Comparison of ENCODE assay signal across 7 mouse cellular contexts in genomic region chr9:56950414-56951400, GRCm38 (mm10). TPM values are rescaled to one million over a fixed set of nuclear protein-coding genes. Genes with fewer than 3 reads are reported as not detected.
DNase-seq lines count a peak whose midpoint lies in the region; ATAC-seq lines count a peak whose summit lies in the region.

Gene Snupn (plus strand): TSS chr9:56950878.

- H3K9ac ChIP-seq in intestine, embryonic 15.5 days: peak within 1 kb of the TSS; percentile 61

- WGBS in intestine, embryonic 15.5 days: under 1% methylated on average over 50 of the region's 50 CpGs
- 1% methylated on average over 50 of the region's 50 CpGs for WGBS in midbrain, embryonic 10.5 days

- DNase-seq in adrenal gland, adult 2 months: peak; percentile 98
- DNase-seq in embryo, embryonic 11.5 days (ENCODE audit: low read depth, low spot score): peak; percentile 98
- peak; percentile 94 to 97 for DNase-seq in gastrocnemius, postnatal 36 days
- peak; percentile 95 to 99 for DNase-seq in left cerebral cortex, postnatal 25 days (ENCODE audit: low spot score in 2 of 2)
- DNase-seq in midbrain, embryonic 10.5 days (ENCODE audit: low spot score): peak; percentile 98
- peak; percentile 91 for DNase-seq in right cerebral cortex, postnatal 4 days

- H3K4me1 ChIP-seq in intestine, embryonic 15.5 days (replicated peaks): peaks cover 10% of the 10 kb centered on the region
- peaks cover 17% of the 10 kb centered on the region for H3K4me1 ChIP-seq in midbrain, embryonic 10.5 days

- H3K4me2 ChIP-seq in intestine, embryonic 15.5 days (replicated peaks): peak within 1 kb of the TSS; percentile 80

- peak within 1 kb of the TSS; percentile 59 for H3K4me3 ChIP-seq in intestine, embryonic 15.5 days (replicated peaks)
- peak within 1 kb of the TSS; percentile 71 for H3K4me3 ChIP-seq in midbrain, embryonic 10.5 days

- H3K36me3 ChIP-seq in intestine, embryonic 15.5 days: no peaks in the 10 kb centered on the region
- H3K36me3 ChIP-seq in midbrain, embryonic 10.5 days: peaks cover 3% of the 10 kb centered on the region; the same call in 1 of the 2 replicates

- intact Hi-C loops in gastrocnemius, postnatal 36 days (cut with DNase I): loop anchor here (5.0 kb wide), 1 partner anchor 42 kb away; the partner anchor contains the start of gene Ptpn9
- intact Hi-C loops in left cerebral cortex, postnatal 25 days (cut with DNase I): loop anchor here (2.0 to 5.0 kb wide), 3 partner anchors 44 to 180 kb away; partner anchors contain the start of genes Man2c1 and Ptpn9

- no peaks in the 10 kb centered on the region for H3K9me3 ChIP-seq in intestine, embryonic 15.5 days
- H3K9me3 ChIP-seq in midbrain, embryonic 10.5 days (replicated peaks): no peaks in the 10 kb centered on the region

- ATAC-seq in intestine, embryonic 15.5 days: peak; percentile 100

- H3K27ac ChIP-seq in intestine, embryonic 15.5 days: peak within 1 kb of the TSS; percentile 89
- peak within 1 kb of the TSS; percentile 92 for H3K27ac ChIP-seq in midbrain, embryonic 10.5 days (replicated peaks)

- no peaks in the 10 kb centered on the region for H3K27me3 ChIP-seq in intestine, embryonic 15.5 days (replicated peaks)
- H3K27me3 ChIP-seq in midbrain, embryonic 10.5 days (ENCODE audit: low read depth, poor library complexity, severe bottlenecking): no peaks in the 10 kb centered on the region

RNA-seq across cellular contexts. Expression of gene Snupn, which starts in this region (rescaled TPM):
- total RNA-seq in adrenal gland, adult 2 months (2021): 10 to 100 TPM; 12.0 to 14.3 TPM
- 4.0 and 5.8 TPM in 2 replicates for polyA plus RNA-seq in adrenal gland, adult 2 months (2012; rRNA removed)
- 1 to 10 TPM; 7.2 to 8.8 TPM for total RNA-seq in gastrocnemius, postnatal 36 days (2021)
- polyA plus RNA-seq in intestine, embryonic 15.5 days (2015; fragmentation: Nextera tagmentation; extraction: Ambion mirVana): 13.2 and 13.3 TPM in 2 replicates
- total RNA-seq in left cerebral cortex, postnatal 25 days (2021): 10 to 100 TPM; 17.6 to 17.7 TPM
- 29.7 and 30.2 TPM in 2 replicates for polyA plus RNA-seq in midbrain, embryonic 10.5 days (2016; fragmentation: Nextera tagmentation; extraction: Ambion mirVana)

Comparison
In these comparisons a context has a peak if more than half of its experiments do, and no peak if none do; other contexts are left out.
1. Peak in every context shown above with its lines: DNase-seq, ATAC-seq, H3K4me3 ChIP-seq and H3K27ac ChIP-seq.